Mouse (Mus musculus): ENCODE data around the gene Sypl2.

Gene Sypl2

GRCm38 (mm10) chr3:108204470-108204869 is 22.0 kb downstream of the Sypl2 start:
- DNase-seq: no peak

- peak; percentile 89 for DNase-seq
These were observed 22.7 kb downstream of the Sypl2 start for GRCm38 (mm10) chr3:108203621-108204325.

- no peak for DNase-seq
These were observed 23.2 kb downstream of the Sypl2 start for GRCm38 (mm10) chr3:108203212-108203611.

- DNase-seq: no peak
These were observed 23.9 kb downstream of the Sypl2 start for GRCm38 (mm10) chr3:108202506-108202905.

- DNase-seq: peak; percentile 97
These were observed 25.8 kb downstream of the Sypl2 start, which contains the start of gene Cyb561d1 for GRCm38 (mm10) chr3:108200329-108201323. Cyb561d1 (minus strand) TSS chr3:108201212.

GRCm38 (mm10) chr3:108199231-108199630 is 27.2 kb downstream of the Sypl2 start:
- no peak for DNase-seq

GRCm38 (mm10) chr3:108197066-108197497 is 29.4 kb downstream of the Sypl2 start:
- no peak for DNase-seq

GRCm38 (mm10) chr3:108195941-108196590 is 30.4 kb downstream of the Sypl2 start:
- DNase-seq: no peak

- DNase-seq: no peak
These were observed 31.2 kb downstream of the Sypl2 start for GRCm38 (mm10) chr3:108195287-108195686.

- no peak for DNase-seq
These were observed 32.8 kb downstream of the Sypl2 start for GRCm38 (mm10) chr3:108193686-108194085.

GRCm38 (mm10) chr3:108189897-108190296 is 36.6 kb downstream of the Sypl2 start:
- DNase-seq: no peak

- no peak for DNase-seq
These were observed 37.5 kb downstream of the Sypl2 start for GRCm38 (mm10) chr3:108188716-108189490.

GRCm38 (mm10) chr3:108187111-108187795 is 39.2 kb downstream of the Sypl2 start:
- DNase-seq: no peak

- DNase-seq: peak; percentile 71
These were observed 40.1 kb downstream of the Sypl2 start, which contains the start of gene Amigo1 for GRCm38 (mm10) chr3:108186098-108187047. Amigo1 (plus strand) TSS chr3:108186335.

- no peak for DNase-seq
These were observed 40.9 kb downstream of the Sypl2 start for GRCm38 (mm10) chr3:108185460-108186097.

GRCm38 (mm10) chr3:108184742-108185141 is 41.7 kb downstream of the Sypl2 start:
- DNase-seq: no peak

GRCm38 (mm10) chr3:108180514-108180913 is 45.9 kb downstream of the Sypl2 start:
- no peak for DNase-seq

GRCm38 (mm10) chr3:108178756-108179715 is 47.4 kb downstream of the Sypl2 start:
- DNase-seq: no peak

Measured in kidney, adult 18-20 months (tissue).